Mouse (Mus musculus) cerebral cortex, adult 2 months (tissue): ENCODE results near the gene Apol7c.

Experiments used
- WGBS: fragments of 180-500 bp; shearing (Covaris S2); methylation state at CpG from one replicate; pipeline ENCODE4 v1.1.7; 2018; 5-methylcytosine and 5-hydroxymethylcytosine counted together

Gene Apol7c

GRCm38 (mm10) chr15:77533216-77533615, at the start of gene Apol7c:
Gene Apol7c, minus strand, starts transcription at chr15:77533316.

GRCm38 (mm10) chr15:77581681-77582080, 48.6 kb upstream of the Apol7c start:
- 20% methylated on average over 1 of the region's 1 CpGs for WGBS

- WGBS = 92% methylated on average over 4 of the region's 4 CpGs
Observed at GRCm38 (mm10) chr15:77579311-77579710, 46.2 kb upstream of the Apol7c start.

GRCm38 (mm10) chr15:77578801-77579200, 45.7 kb upstream of the Apol7c start:
- WGBS = 93% methylated on average over 2 of the region's 2 CpGs

GRCm38 (mm10) chr15:77561792-77562191, 28.7 kb upstream of the Apol7c start, which contains the start of gene 1700025B11Rik:
Gene 1700025B11Rik, minus strand, starts transcription at chr15:77561892.

GRCm38 (mm10) chr15:77539221-77539620, 6.1 kb upstream of the Apol7c start:
- 55% methylated on average over 1 of the region's 1 CpGs for WGBS

- 26% methylated on average over 6 of the region's 6 CpGs for WGBS
Observed at GRCm38 (mm10) chr15:77523186-77523843, 9.8 kb downstream of the Apol7c start.

GRCm38 (mm10) chr15:77520596-77520995, 12.5 kb downstream of the Apol7c start:
- WGBS = 73% methylated on average over 4 of the region's 4 CpGs

GRCm38 (mm10) chr15:77507966-77508365, 25.1 kb downstream of the Apol7c start, which contains the start of gene Apol11a:
Gene Apol11a, plus strand, starts transcription at chr15:77508271.

GRCm38 (mm10) chr15:77494694-77495093, 38.4 kb downstream of the Apol7c start:
- WGBS = 42% methylated on average over 1 of the region's 1 CpGs

GRCm38 (mm10) chr15:77493181-77493580, 39.9 kb downstream of the Apol7c start:
- no CpG with 5 or more reads among the region's 1 CpGs for WGBS

- WGBS = 80% methylated on average over 4 of the region's 4 CpGs
Observed at GRCm38 (mm10) chr15:77482140-77482794, 50.8 kb downstream of the Apol7c start.

GRCm38 (mm10) chr15:77476693-77477092, 56.4 kb downstream of the Apol7c start, which contains the start of gene Apol10a:
Gene Apol10a, plus strand, starts transcription at chr15:77477047.
- 82% methylated on average over 2 of the region's 2 CpGs for WGBS
